Mouse (Mus musculus): ENCODE data around the gene Srl. TPM values are rescaled to one million over a fixed set of nuclear protein-coding genes. Genes with fewer than 3 reads are reported as not detected.

Srl gene
- polyA plus RNA-seq, 1 experiment from 2014 or later = 23.3 TPM

GRCm38 (mm10) chr16:4436738-4437137 is 104.9 kb downstream of the Srl start:
- no peak overlapping the region for H3K4me3 ChIP-seq (ENCODE audit: low read depth, low read length)
- H3K9ac ChIP-seq (ENCODE audit: low read length) = no peak overlapping the region
- no peak overlapping the region for H3K27ac ChIP-seq (ENCODE audit: low read depth, low read length)
- DNase-seq (ENCODE audit: low spot score) (no peak), ATAC-seq (replicated peaks; ENCODE audit: low FRiP score) (no peak)
- H3K9me3 ChIP-seq (ENCODE audit: control insufficient read depth, low read length) = no peaks in the 10 kb centered on the region
- no peaks in the 10 kb centered on the region for H3K27me3 ChIP-seq (ENCODE audit: control insufficient read depth, insufficient read depth, low read length)
- no peaks in the 10 kb centered on the region for H3K4me1 ChIP-seq (replicated peaks; ENCODE audit: control insufficient read depth, insufficient read depth, low read length)
- no peak overlapping the region for H3K4me2 ChIP-seq (ENCODE audit: low read depth, low read length, severe bottlenecking)
- 86% methylated on average over 4 of the region's 4 CpGs for WGBS
- H3K36me3 ChIP-seq (ENCODE audit: control insufficient read depth, insufficient read depth, low read length) = no peaks in the 10 kb centered on the region

DNA sequence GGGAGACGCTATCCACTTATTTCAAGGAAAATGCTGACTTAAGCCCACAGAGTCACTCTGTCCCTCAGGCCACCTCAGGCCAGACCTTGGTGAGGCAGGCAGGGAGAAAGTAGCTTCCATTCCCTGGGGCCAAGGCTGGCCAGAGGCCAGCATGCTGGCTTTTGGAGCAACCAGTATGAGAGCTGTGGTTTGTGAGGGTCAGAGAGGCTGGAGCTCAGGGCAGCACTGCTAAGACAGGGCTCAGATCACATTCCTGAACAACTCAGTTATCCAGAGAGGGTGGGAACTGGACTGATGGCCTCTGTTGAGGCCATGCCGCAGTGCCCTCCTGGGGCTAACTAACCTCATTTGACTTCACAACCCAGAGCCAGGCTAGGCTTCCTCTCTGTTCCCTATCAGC is 106.2 kb downstream of the Srl start:
- H3K9me3 ChIP-seq (ENCODE audit: control insufficient read depth, low read length) = no peaks in the 10 kb centered on the region
- H3K4me2 ChIP-seq (ENCODE audit: low read depth, low read length, severe bottlenecking) = no peak overlapping the region
- no peaks in the 10 kb centered on the region for H3K27me3 ChIP-seq (ENCODE audit: control insufficient read depth, insufficient read depth, low read length)
- no peak overlapping the region for H3K9ac ChIP-seq (ENCODE audit: low read length)
- no peak overlapping the region for H3K4me3 ChIP-seq (ENCODE audit: low read depth, low read length)
- 90% methylated on average over 2 of the region's 2 CpGs for WGBS
- no peaks in the 10 kb centered on the region for H3K4me1 ChIP-seq (replicated peaks; ENCODE audit: control insufficient read depth, insufficient read depth, low read length)
- ATAC-seq (replicated peaks; ENCODE audit: low FRiP score) = no peak
- no peak overlapping the region for H3K27ac ChIP-seq (ENCODE audit: low read depth, low read length)
- no peaks in the 10 kb centered on the region for H3K36me3 ChIP-seq (ENCODE audit: control insufficient read depth, insufficient read depth, low read length)
- DNase-seq (ENCODE audit: low spot score) = no peak

DNA sequence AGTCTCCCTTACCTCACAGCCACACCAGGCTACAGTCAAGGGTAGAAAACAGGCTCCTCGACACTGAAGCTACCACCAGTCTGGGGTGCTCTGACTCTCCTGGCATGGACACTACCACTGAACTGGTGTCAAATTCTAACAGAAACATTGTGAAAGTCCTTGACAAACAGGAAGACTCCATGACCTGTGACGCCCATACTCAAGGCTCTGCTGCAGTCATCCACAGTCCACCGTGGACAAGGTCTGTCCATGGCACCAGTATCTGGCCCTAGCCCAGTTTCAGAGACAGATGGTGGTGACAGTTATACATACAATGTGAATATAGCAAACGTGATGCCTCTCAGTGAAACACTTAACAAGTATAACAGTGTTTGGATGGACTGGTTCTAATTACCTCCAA is 109.8 kb downstream of the Srl start:
- no peak overlapping the region for H3K9ac ChIP-seq (ENCODE audit: low read length)
- no peaks in the 10 kb centered on the region for H3K36me3 ChIP-seq (ENCODE audit: control insufficient read depth, insufficient read depth, low read length)
- no peaks in the 10 kb centered on the region for H3K4me1 ChIP-seq (replicated peaks; ENCODE audit: control insufficient read depth, insufficient read depth, low read length)
- H3K4me3 ChIP-seq (ENCODE audit: low read depth, low read length) = no peak overlapping the region
- no peaks in the 10 kb centered on the region for H3K9me3 ChIP-seq (ENCODE audit: control insufficient read depth, low read length)
- no peak overlapping the region for H3K27ac ChIP-seq (ENCODE audit: low read depth, low read length)
- 85% methylated on average over 4 of the region's 4 CpGs for WGBS
- H3K4me2 ChIP-seq (ENCODE audit: low read depth, low read length, severe bottlenecking) = no peak overlapping the region
- H3K27me3 ChIP-seq (ENCODE audit: control insufficient read depth, insufficient read depth, low read length) = no peaks in the 10 kb centered on the region
- DNase-seq (ENCODE audit: low spot score) (no peak), ATAC-seq (replicated peaks; ENCODE audit: low FRiP score) (no peak)

DNA sequence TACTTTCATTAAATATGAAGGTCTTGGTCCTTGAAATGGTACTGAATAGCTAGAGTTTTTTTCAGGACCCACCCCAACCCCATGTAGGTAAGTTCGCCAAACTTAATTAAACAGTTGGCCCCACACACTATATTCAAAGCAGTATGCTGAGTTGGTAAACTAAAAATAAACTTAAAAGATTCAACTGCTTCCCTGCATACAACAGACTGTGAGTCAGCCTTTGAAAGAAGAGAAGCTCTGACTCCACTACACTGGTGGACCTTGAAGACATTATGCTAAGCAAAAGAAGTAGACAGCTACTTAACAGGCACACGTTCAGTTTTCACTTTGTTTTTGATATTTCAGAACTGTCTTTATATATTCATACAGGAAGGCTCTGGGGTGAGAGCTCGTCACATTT is 110.6 kb downstream of the Srl start:
- WGBS = 84% methylated on average over 3 of the region's 3 CpGs
- ATAC-seq (replicated peaks; ENCODE audit: low FRiP score) (no peak), DNase-seq (ENCODE audit: low spot score) (no peak)
- Histone ChIP-seq H3K27ac (ENCODE audit: low read depth, low read length) (no peak overlapping the region), H3K4me2 (ENCODE audit: low read depth, low read length, severe bottlenecking) (no peak overlapping the region), H3K27me3 (ENCODE audit: control insufficient read depth, insufficient read depth, low read length) (no peaks in the 10 kb centered on the region), H3K9ac (ENCODE audit: low read length) (no peak overlapping the region), H3K4me3 (ENCODE audit: low read depth, low read length) (no peak overlapping the region), H3K36me3 (ENCODE audit: control insufficient read depth, insufficient read depth, low read length) (no peaks in the 10 kb centered on the region), H3K4me1 (replicated peaks; ENCODE audit: control insufficient read depth, insufficient read depth, low read length) (no peaks in the 10 kb centered on the region), H3K9me3 (ENCODE audit: control insufficient read depth, low read length) (no peaks in the 10 kb centered on the region)

DNA sequence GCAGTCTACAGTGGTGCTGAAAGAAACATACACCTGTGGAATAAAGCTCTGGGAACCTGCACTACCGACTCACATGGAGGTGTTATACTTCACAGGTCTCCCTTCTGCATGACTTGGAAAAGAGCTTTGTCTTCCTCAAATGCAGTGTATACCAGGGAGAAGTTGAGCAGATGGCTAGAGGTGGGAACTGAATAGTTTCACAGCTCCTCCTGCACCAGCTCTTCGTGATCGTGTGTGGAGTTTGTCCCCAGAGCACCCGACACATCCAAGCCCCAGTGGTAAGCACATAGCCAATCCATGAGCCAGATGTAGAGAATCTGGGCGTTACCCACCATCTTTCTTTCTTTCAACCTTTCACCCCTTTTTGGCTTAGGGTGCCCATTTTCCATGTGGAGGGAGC is 111.4 kb downstream of the Srl start:
- H3K27me3 ChIP-seq (ENCODE audit: control insufficient read depth, insufficient read depth, low read length) = no peaks in the 10 kb centered on the region
- DNase-seq (ENCODE audit: low spot score) = no peak
- no peaks in the 10 kb centered on the region for H3K9me3 ChIP-seq (ENCODE audit: control insufficient read depth, low read length)
- no peak overlapping the region for H3K4me2 ChIP-seq (ENCODE audit: low read depth, low read length, severe bottlenecking)
- no peaks in the 10 kb centered on the region for H3K36me3 ChIP-seq (ENCODE audit: control insufficient read depth, insufficient read depth, low read length)
- no peaks in the 10 kb centered on the region for H3K4me1 ChIP-seq (replicated peaks; ENCODE audit: control insufficient read depth, insufficient read depth, low read length)
- no peak for ATAC-seq (replicated peaks; ENCODE audit: low FRiP score)
- H3K9ac ChIP-seq (ENCODE audit: low read length) = no peak overlapping the region
- 88% methylated on average over 5 of the region's 5 CpGs for WGBS
- H3K4me3 ChIP-seq (ENCODE audit: low read depth, low read length) = no peak overlapping the region
- H3K27ac ChIP-seq (ENCODE audit: low read depth, low read length) = no peak overlapping the region

Other genes with a start within 250 kb of the Srl start
- 0.84 and 0.96 TPM in 2 replicates for gene Adcy9, start 121.3 kb downstream of the Srl start, polyA plus RNA-seq (2014; fragmentation: Nextera tagmentation; extraction: Ambion mirVana)
- gene Tfap4, start 18.0 kb upstream of the Srl start, polyA plus RNA-seq (2014; fragmentation: Nextera tagmentation; extraction: Ambion mirVana) = 27.7 and 28.6 TPM in 2 replicates
- gene Glis2, start 52.9 kb upstream of the Srl start, polyA plus RNA-seq (2014; fragmentation: Nextera tagmentation; extraction: Ambion mirVana) = 31.3 and 34.5 TPM in 2 replicates
- gene Pam16, start 83.2 kb upstream of the Srl start, polyA plus RNA-seq (2014; fragmentation: Nextera tagmentation; extraction: Ambion mirVana) = 87.4 and 91.4 TPM in 2 replicates
- gene Vasn, start 98.1 kb upstream of the Srl start, polyA plus RNA-seq (2014; fragmentation: Nextera tagmentation; extraction: Ambion mirVana) = 7.6 and 7.7 TPM in 2 replicates
- gene Dnaja3, start 98.2 kb upstream of the Srl start, polyA plus RNA-seq (2014; fragmentation: Nextera tagmentation; extraction: Ambion mirVana) = 57.7 and 60.7 TPM in 2 replicates
- gene Coro7, start 138.0 kb upstream of the Srl start, polyA plus RNA-seq (2014; fragmentation: Nextera tagmentation; extraction: Ambion mirVana) = 20.5 and 23.3 TPM in 2 replicates
- gene Nmral1, start 177.5 kb upstream of the Srl start, polyA plus RNA-seq (2014; fragmentation: Nextera tagmentation; extraction: Ambion mirVana) = 212 and 220 TPM in 2 replicates
- gene Hmox2, start 184.5 kb upstream of the Srl start, polyA plus RNA-seq (2014; fragmentation: Nextera tagmentation; extraction: Ambion mirVana) = 74.3 and 80.3 TPM in 2 replicates
- 107 and 109 TPM in 2 replicates for gene Cdip1, start 248.5 kb upstream of the Srl start, polyA plus RNA-seq (2014; fragmentation: Nextera tagmentation; extraction: Ambion mirVana)

Measured in forebrain, embryonic 11.5 days (tissue).